Mouse (Mus musculus): Measurements from ENCODE around the gene Cep350.

GRCm38 (mm10) chr1:155833610-155834009 lies 139.4 kb downstream of the Cep350 start:
- no peak for TF ChIP-seq POLR2A (IDR thresholded peaks at IDR 0.05; ENCODE audit: low read depth, low read length)
- no peak for TF ChIP-seq CTCF (IDR thresholded peaks at IDR 0.05; ENCODE audit: extremely low read depth, insufficient read length, insufficient replicate concordance, low read depth, low read length)

Measured in small intestine, adult 2 months (tissue).